Mouse (Mus musculus): ENCODE data around the gene Cops3.

The Cops3 gene

GRCm38 (mm10) chr11:59810480-59811158, 29.0 kb downstream of the Cops3 start:
- no peak for DNase-seq

- DNase-seq = peak; percentile 99
Measured at GRCm38 (mm10) chr11:59809670-59810474, 29.8 kb downstream of the Cops3 start, which contains the start of gene Flcn. TSS of gene Flcn (minus strand) at chr11:59810016.

GRCm38 (mm10) chr11:59809071-59809669, 30.5 kb downstream of the Cops3 start:
- DNase-seq = peak; percentile 98

GRCm38 (mm10) chr11:59808170-59808960, 31.3 kb downstream of the Cops3 start:
- DNase-seq = peak; percentile 93

GRCm38 (mm10) chr11:59805656-59806055, 34.0 kb downstream of the Cops3 start:
- DNase-seq = peak; percentile 91

GRCm38 (mm10) chr11:59805256-59805655, 34.4 kb downstream of the Cops3 start:
- DNase-seq = peak; percentile 83

- DNase-seq = peak; percentile 93
Measured at GRCm38 (mm10) chr11:59804409-59805110, 35.1 kb downstream of the Cops3 start.

- DNase-seq = no peak
Measured at GRCm38 (mm10) chr11:59803516-59803915, 36.1 kb downstream of the Cops3 start.

- peak; percentile 89 for DNase-seq
Measured at GRCm38 (mm10) chr11:59801881-59802280, 37.8 kb downstream of the Cops3 start.

- no peak for DNase-seq
Measured at GRCm38 (mm10) chr11:59800412-59800811, 39.2 kb downstream of the Cops3 start.

- DNase-seq = no peak
Measured at GRCm38 (mm10) chr11:59793390-59793789, 46.2 kb downstream of the Cops3 start.

- no peak for DNase-seq
Measured at GRCm38 (mm10) chr11:59789311-59789710, 50.3 kb downstream of the Cops3 start.

- DNase-seq = peak; percentile 93
Measured at GRCm38 (mm10) chr11:59787199-59787781, 52.3 kb downstream of the Cops3 start, which contains the start of gene Pld6. TSS of gene Pld6 (minus strand) at chr11:59787645.

GRCm38 (mm10) chr11:59786444-59787198, 53.0 kb downstream of the Cops3 start:
- no peak for DNase-seq

- no peak for DNase-seq
Measured at GRCm38 (mm10) chr11:59783591-59783990, 56.0 kb downstream of the Cops3 start.

- no peak for DNase-seq
Measured at GRCm38 (mm10) chr11:59782091-59782590, 57.5 kb downstream of the Cops3 start.

- DNase-seq = peak; percentile 90
Measured at GRCm38 (mm10) chr11:59780241-59780640, 59.4 kb downstream of the Cops3 start.

- no peak for DNase-seq
Measured at GRCm38 (mm10) chr11:59779406-59779805, 60.2 kb downstream of the Cops3 start.

GRCm38 (mm10) chr11:59778874-59779223, 60.8 kb downstream of the Cops3 start:
- no peak for DNase-seq

- peak; percentile 95 for DNase-seq
Measured at GRCm38 (mm10) chr11:59778181-59778873, 61.3 kb downstream of the Cops3 start.
